Mouse (Mus musculus) embryonic stem cell, embryonic (primary cell): ENCODE measurements around the gene Tnrc6b.

ENCODE experiments used
- CTCF ChIA-PET, 4 experiments: fragments of 300-600 bp in 2 of 4; fragments of 350-600 bp in 2 of 4; sonication (Branson Sonifier 250); formaldehyde crosslinking; loops; one replicate each; lab custom pipeline; 2022; ENCODE audit warnings: inconsistent platforms in 2 of 4; lab: Charles Lee
- POLR2A ChIA-PET, 4 experiments: fragments of 300-600 bp in 2 of 4; fragments of 350-600 bp in 2 of 4; sonication (Branson Sonifier 250); formaldehyde crosslinking; loops; one replicate each; lab custom pipeline; 2022; ENCODE audit warnings: antibody characterized with exemption in 4 of 4, inconsistent platforms in 1 of 4; lab: Charles Lee

Gene Tnrc6b

GRCm38 (mm10) chr15:80744667-80745422 is 33.7 kb downstream of the Tnrc6b start:
- ChIA-PET CTCF (interaction anchor here in 1 of 4 experiments (0.6 kb wide), 1 partner anchor 187 kb away, joined by 3 read pairs; no protein-coding TSS in a partner anchor), POLR2A (interaction anchor here in 1 of 4 experiments (0.6 to 1.5 kb wide), 6 partner anchors 14 to 106 kb away, joined by 3 to 4 read pairs (median 3); no protein-coding TSS in a partner anchor)

DNA sequence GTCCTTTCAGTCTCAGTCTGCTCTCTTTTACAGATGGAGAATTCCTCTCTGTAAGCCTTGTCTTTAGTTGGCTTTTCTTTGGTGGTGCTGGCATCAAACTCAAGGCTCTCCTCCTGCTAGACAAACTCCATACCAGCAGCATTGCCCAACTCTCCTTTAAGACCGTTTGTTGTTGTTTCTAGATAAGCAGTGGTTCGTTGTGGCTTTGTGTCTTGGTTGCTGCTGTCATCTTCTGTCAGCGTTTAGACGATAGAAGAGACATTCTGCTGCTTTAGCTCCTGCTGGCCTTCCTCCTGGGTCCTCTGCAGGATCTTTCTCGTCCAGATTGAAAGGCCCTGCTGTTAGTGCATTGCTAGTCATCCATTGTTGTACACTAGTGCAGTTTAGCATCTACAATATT is 37.9 kb downstream of the Tnrc6b start:
- POLR2A ChIA-PET: interaction anchor here in 1 of 4 experiments (1.3 to 2.3 kb wide), 4 partner anchors 11 to 491 kb away, joined by 3 to 7 read pairs (median 4); partner anchors contain the start of gene Tnrc6b
- CTCF ChIA-PET: no interaction called here

DNA sequence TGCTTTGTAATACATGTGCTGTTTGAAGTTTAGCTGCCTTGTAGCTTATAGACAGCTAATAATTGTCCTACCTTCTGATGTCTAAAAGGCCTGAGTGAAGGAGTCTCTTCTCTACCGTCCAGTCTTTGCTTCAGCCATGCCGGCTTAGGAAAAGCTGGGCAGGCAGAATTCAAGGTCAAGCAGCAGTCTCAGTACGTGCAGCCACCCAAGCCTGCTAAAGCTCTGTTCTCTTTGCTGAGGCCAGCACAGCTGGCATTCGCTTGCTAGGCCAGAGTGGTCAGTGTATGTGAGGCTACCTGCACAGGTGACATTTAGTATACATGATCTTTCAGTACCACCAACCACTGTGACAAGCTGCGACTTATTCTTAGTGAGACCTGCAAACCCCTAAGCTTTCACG is 42.2 kb downstream of the Tnrc6b start:
- ChIA-PET POLR2A (interaction anchor here in 3 of 4 experiments (0.5 to 2.3 kb wide), 11 partner anchors 9 to 831 kb away, joined by 3 to 6 read pairs (median 3); partner anchors contain the start of gene Tnrc6b (in 1 of the 3)), CTCF (interaction anchor here in 1 of 4 experiments (0.6 kb wide), 1 partner anchor 103 kb away, joined by 4 read pairs; no protein-coding TSS in a partner anchor)

DNA sequence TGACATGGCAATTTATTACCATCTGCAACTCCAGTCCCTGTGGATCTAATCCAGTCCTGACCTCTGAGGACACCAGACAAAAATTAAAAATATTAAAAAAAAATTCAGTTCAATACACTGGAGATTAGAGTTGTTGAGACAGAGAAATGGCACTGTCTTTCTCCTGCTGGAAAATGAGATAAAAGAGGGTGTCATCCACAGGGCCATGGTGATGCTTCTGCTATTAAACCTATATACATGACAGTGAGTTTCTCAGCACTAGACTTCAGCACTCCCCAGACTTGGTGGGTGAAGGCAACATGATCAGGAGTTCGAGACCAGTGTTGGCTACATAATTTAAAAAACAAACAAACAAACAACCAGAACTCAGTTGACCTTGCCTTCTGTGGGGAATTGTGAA is 43.0 kb downstream of the Tnrc6b start:
- CTCF ChIA-PET: interaction anchor here in 1 of 4 experiments (0.6 kb wide), 1 partner anchor 104 kb away, joined by 4 read pairs; no protein-coding TSS in a partner anchor
- POLR2A ChIA-PET: interaction anchor here in 3 of 4 experiments (0.8 to 2.3 kb wide), 7 partner anchors 17 to 97 kb away, joined by 3 to 6 read pairs (median 3); partner anchors contain the start of gene Tnrc6b (in 1 of the 3)

GRCm38 (mm10) chr15:80759451-80759850 is 48.3 kb downstream of the Tnrc6b start:
- ChIA-PET CTCF (interaction anchor here in 1 of 4 experiments (0.6 to 0.7 kb wide), 2 partner anchors 19 to 268 kb away, joined by 3 read pairs; no protein-coding TSS in a partner anchor), POLR2A (interaction anchor here in 1 of 4 experiments (0.6 to 1.3 kb wide), 3 partner anchors 38 to 605 kb away, joined by 3 to 4 read pairs (median 3); no protein-coding TSS in a partner anchor)

GRCm38 (mm10) chr15:80760504-80760903 is 49.4 kb downstream of the Tnrc6b start:
- CTCF ChIA-PET: no interaction called here
- POLR2A ChIA-PET: interaction anchor here in 2 of 4 experiments (0.6 to 2.2 kb wide), 6 partner anchors 17 to 50 kb away, joined by 3 to 9 read pairs (median 4); partner anchors contain the start of gene Tnrc6b (in 1 of the 2)

GRCm38 (mm10) chr15:80760935-80761334 is 49.8 kb downstream of the Tnrc6b start:
- ChIA-PET CTCF (interaction anchor here in 1 of 4 experiments (0.6 kb wide), 1 partner anchor 930 kb away, joined by 3 read pairs; no protein-coding TSS in a partner anchor), POLR2A (interaction anchor here in 2 of 4 experiments (0.6 to 2.2 kb wide), 8 partner anchors 13 to 50 kb away, joined by 3 to 9 read pairs (median 4); partner anchors contain the start of gene Tnrc6b (in 2 of the 2))

DNA sequence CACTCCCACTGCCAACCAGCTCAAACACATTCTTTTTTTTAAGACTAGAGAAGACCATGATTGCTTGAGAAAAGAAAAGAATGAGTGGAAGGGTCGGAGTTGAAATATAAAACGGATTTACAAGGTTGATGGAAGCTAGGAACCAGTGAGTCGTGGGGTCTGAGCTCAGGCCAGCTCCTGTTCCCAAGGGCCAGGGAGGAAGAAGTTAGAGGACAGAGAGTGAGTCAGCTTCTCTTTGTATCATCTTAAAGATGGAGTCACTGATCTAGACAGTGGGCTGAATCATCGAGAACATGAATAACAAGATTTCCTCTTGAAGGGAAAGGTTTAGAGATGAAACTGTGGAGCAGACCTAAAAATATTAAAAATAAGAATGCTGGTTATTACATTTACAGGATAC is 51.5 kb downstream of the Tnrc6b start:
- ChIA-PET POLR2A (interaction anchor here in 2 of 4 experiments (1.0 to 2.2 kb wide), 7 partner anchors 10 to 77 kb away, joined by 3 to 9 read pairs (median 3); partner anchors contain the start of gene Tnrc6b (in 2 of the 2)), CTCF (interaction anchor here in 1 of 4 experiments (0.5 kb wide), 1 partner anchor 477 kb away, joined by 3 read pairs; no protein-coding TSS in a partner anchor)

DNA sequence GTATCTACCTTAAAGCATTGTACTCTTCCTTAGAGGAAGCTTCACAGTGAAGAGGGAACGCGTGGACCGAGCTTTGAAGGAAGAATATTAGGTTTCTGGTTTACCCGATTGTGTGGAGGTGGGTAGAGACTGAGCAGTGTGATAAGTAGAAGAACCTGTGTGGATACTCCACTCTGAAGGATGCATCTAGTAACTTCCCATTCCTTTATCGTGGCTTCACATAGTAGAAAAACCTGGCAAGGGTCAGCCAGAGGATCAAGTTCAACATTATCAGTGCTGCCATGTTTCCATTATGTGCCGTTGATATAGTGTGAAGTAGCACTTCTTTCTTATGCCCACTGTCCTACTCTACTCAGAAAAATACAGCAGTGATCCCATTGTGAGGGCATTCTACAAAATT is 53.6 kb downstream of the Tnrc6b start:
- POLR2A ChIA-PET: interaction anchor here in 1 of 4 experiments (0.8 kb wide), 1 partner anchor 449 kb away, joined by 3 read pairs; no protein-coding TSS in a partner anchor
- CTCF ChIA-PET: no interaction called here

GRCm38 (mm10) chr15:80765381-80765780 is 54.3 kb downstream of the Tnrc6b start:
- ChIA-PET POLR2A (interaction anchor here in 1 of 4 experiments (1.2 to 1.4 kb wide), 2 partner anchors 53 to 104 kb away, joined by 3 read pairs; no protein-coding TSS in a partner anchor), CTCF (no interaction called here)

GRCm38 (mm10) chr15:80768216-80768615 is 57.1 kb downstream of the Tnrc6b start:
- ChIA-PET CTCF (interaction anchor here in 1 of 4 experiments (0.6 kb wide), 1 partner anchor 449 kb away, joined by 11 read pairs; no protein-coding TSS in a partner anchor), POLR2A (interaction anchor here in 1 of 4 experiments (0.9 kb wide), 2 partner anchors 12 to 18 kb away, joined by 3 read pairs; no protein-coding TSS in a partner anchor)

DNA sequence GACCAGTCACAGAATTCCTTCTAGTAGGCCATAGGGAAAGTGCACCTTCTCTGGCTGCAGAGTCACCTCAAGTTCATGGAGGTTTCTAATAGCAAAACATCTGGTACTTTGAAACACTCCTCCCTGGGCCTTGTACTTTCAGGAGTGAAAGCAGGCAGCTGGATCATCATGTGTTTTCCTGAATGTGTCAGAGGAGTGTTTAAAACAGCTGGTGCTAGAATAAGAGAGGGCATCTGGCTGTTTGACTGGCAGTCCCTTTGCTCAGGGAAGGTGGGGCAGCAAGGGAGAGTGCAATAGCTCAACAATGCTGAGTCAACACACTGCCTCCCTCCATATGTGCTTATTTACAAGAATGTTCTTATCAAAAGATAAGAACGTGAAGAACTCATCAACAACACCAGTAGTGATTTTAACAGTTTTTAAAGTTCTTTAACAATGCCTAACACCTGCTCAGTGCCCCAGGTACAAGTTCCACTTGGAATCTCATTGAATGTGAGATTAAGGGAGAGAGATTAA is 60.9 kb downstream of the Tnrc6b start:
- POLR2A ChIA-PET: interaction anchor here in 1 of 4 experiments (0.5 to 1.3 kb wide), 2 partner anchors 11 to 165 kb away, joined by 3 read pairs; no protein-coding TSS in a partner anchor
- CTCF ChIA-PET: no interaction called here

DNA sequence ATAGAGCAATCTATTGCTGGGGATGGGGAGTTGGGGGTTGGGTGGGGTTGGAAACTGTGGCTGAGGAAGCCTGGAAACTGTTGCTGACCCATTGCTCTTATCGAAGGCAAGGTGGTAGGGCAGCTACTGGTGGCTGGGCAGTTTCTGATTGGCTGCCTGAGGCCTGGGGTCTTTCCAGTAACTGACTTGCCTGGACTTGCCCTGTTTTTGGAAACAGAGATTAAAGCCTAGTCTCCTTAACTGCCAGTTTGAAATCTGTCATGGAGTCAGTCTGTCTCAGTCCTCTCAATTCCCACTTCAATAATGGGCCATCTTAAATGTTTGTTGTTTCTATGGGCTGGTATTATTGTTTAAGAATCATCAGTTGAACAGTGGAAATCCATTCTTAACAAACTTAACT is 63.6 kb downstream of the Tnrc6b start:
- POLR2A ChIA-PET: no interaction called here
- CTCF ChIA-PET: no interaction called here

- ChIA-PET POLR2A (interaction anchor here (0.6 to 1.3 kb wide), 4 partner anchors 9 to 49 kb away, joined by 3 to 7 read pairs (median 4); no protein-coding TSS in a partner anchor), CTCF (interaction anchor here in 1 of 4 experiments (0.6 kb wide), 1 partner anchor 148 kb away, joined by 4 read pairs; no protein-coding TSS in a partner anchor)
Observed at GRCm38 (mm10) chr15:80779006-80779405, 67.9 kb downstream of the Tnrc6b start.

- CTCF ChIA-PET: no interaction called here
Observed at GRCm38 (mm10) chr15:80780154-80780751, 69.1 kb downstream of the Tnrc6b start.

DNA sequence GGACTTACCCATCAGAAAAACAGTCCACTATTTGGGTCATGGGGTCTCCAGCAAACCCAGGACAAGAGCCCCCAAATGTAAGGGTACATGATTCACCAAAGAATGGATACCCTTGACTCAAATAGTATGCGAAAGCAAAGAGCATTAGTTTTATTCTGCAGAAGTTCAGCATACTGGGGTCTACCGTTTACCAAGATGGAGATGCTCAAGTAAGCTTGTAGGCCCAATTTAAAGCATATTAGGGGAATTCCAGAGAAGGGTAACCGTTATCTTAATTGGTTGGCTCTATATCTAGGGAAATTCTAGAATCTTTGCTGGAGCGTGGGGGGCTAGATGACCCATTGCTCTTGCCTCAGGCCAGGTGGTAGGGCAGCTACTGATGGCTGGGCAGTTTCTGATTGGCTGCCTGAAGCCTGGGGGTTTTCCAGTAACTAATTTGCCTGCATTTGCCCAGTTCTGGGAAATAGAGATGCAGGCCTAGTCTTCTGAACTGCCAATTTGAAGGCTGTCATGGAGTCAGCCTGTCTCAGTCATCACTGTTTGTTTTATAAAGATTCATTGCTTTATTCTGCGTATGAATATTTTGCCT is 70.2 kb downstream of the Tnrc6b start:
- ChIA-PET POLR2A (no interaction called here), CTCF (no interaction called here)

More at GRCm38 (mm10) chr15:80780154-80780751, 69.1 kb downstream of the Tnrc6b start:
- POLR2A ChIA-PET: no interaction called here

GRCm38 (mm10) chr15:80784553-80784971 is 73.4 kb downstream of the Tnrc6b start:
- CTCF ChIA-PET: no interaction called here
- POLR2A ChIA-PET: no interaction called here
